Mouse (Mus musculus): ENCODE measurements around the gene Pycr1. TPM values are rescaled to one million over a fixed set of nuclear protein-coding genes. Genes with fewer than 3 reads are reported as not detected.
A peak's percentile ranks its signal among the peaks of the same experiment; 100 is the strongest.

The Pycr1 gene
- polyA plus RNA-seq, 2 experiments, result 4.0 to 4.8 TPM

- Histone ChIP-seq H3K4me1 (replicated peaks; ENCODE audit: control insufficient read depth in 2 of 2, insufficient read depth in 2 of 2, low read length in 1 of 2) (peaks cover 11 to 16% of the 10 kb centered on the region in 2 experiments), H3K36me3 (replicated peaks; ENCODE audit: control insufficient read depth, insufficient read depth, low read depth) (peaks cover 5% of the 10 kb centered on the region), H3K4me3 (ENCODE audit: insufficient read depth in 1 of 2, low read depth in 2 of 2, low read length in 2 of 2) (peak overlapping the region; percentile 64 to 84), H3K4me2 (ENCODE audit: low read depth) (peak overlapping the region; percentile 88), H3K9ac (replicated peaks) (peak overlapping the region; percentile 69), H3K9me3 (ENCODE audit: control insufficient read depth, low read length) (no peaks in the 10 kb centered on the region), H3K27ac (peak overlapping the region; percentile 75), H3K27me3 (ENCODE audit: control insufficient read depth, insufficient read depth, low read length) (no peaks in the 10 kb centered on the region)
- ATAC-seq (ENCODE audit: insufficient read depth) (peak; percentile 6; the same call in 1 of the 2 replicates), DNase-seq (ENCODE audit: low read depth in 3 of 3, low spot score in 3 of 3) (no peak)
- TF ChIP-seq EP300 (IDR thresholded peaks at IDR 0.05; ENCODE audit: low read depth) (no peak), CTCF (IDR thresholded peaks at IDR 0.05; ENCODE audit: low read depth) (no peak)
- WGBS (ENCODE audit: insufficient replicate concordance), result 26% methylated on average over 12 of the region's 12 CpGs
Observed at GRCm38 (mm10) chr11:120673594-120674122, 30.1 kb upstream of the Pycr1 start.

- TF ChIP-seq CTCF (IDR thresholded peaks at IDR 0.05; ENCODE audit: low read depth), result no peak
- peak; percentile 29; the same call in 1 of the 2 replicates for TF ChIP-seq EP300 (IDR thresholded peaks at IDR 0.05; ENCODE audit: low read depth)
- H3K9ac ChIP-seq (replicated peaks), result peak within 1 kb of the TSS; percentile 69
- ATAC-seq (ENCODE audit: insufficient read depth) (peak; percentile 97), DNase-seq (ENCODE audit: low read depth in 3 of 3, low spot score in 3 of 3) (peak; percentile 91 to 92 (median 92))
- no peaks in the 10 kb centered on the region for H3K36me3 ChIP-seq (replicated peaks; ENCODE audit: control insufficient read depth, insufficient read depth, low read depth)
- peak within 1 kb of the TSS; percentile 75 for H3K27ac ChIP-seq
- H3K9me3 ChIP-seq (ENCODE audit: control insufficient read depth, low read length), result no peaks in the 10 kb centered on the region
- H3K27me3 ChIP-seq (ENCODE audit: control insufficient read depth, insufficient read depth, low read length), result no peaks in the 10 kb centered on the region
- peak within 1 kb of the TSS; percentile 64 to 84 for H3K4me3 ChIP-seq (ENCODE audit: insufficient read depth in 1 of 2, low read depth in 2 of 2, low read length in 2 of 2)
- peak within 1 kb of the TSS; percentile 88 for H3K4me2 ChIP-seq (ENCODE audit: low read depth)
- under 1% methylated on average over 78 of the region's 83 CpGs for WGBS (ENCODE audit: insufficient replicate concordance)
- H3K4me1 ChIP-seq (replicated peaks; ENCODE audit: control insufficient read depth in 2 of 2, insufficient read depth in 2 of 2, low read length in 1 of 2), result peaks cover 11 to 16% of the 10 kb centered on the region in 2 experiments
Observed at GRCm38 (mm10) chr11:120672687-120673593, 29.4 kb upstream of the Pycr1 start, which contains the start of gene Aspscr1. TSS of gene Aspscr1 (plus strand) at chr11:120672973.

GRCm38 (mm10) chr11:120666617-120667016, 23.0 kb upstream of the Pycr1 start:
- H3K27ac ChIP-seq, result no peak overlapping the region
- H3K4me3 ChIP-seq (ENCODE audit: insufficient read depth in 1 of 2, low read depth in 2 of 2, low read length in 2 of 2), result no peak overlapping the region
- no peaks in the 10 kb centered on the region for H3K4me1 ChIP-seq (replicated peaks; ENCODE audit: control insufficient read depth in 2 of 2, insufficient read depth in 2 of 2, low read length in 1 of 2)
- H3K27me3 ChIP-seq (ENCODE audit: control insufficient read depth, insufficient read depth, low read length), result peaks cover 18% of the 10 kb centered on the region
- ATAC-seq (ENCODE audit: insufficient read depth), result no peak
- no peak overlapping the region for H3K9ac ChIP-seq (replicated peaks)
- no peaks in the 10 kb centered on the region for H3K36me3 ChIP-seq (replicated peaks; ENCODE audit: control insufficient read depth, insufficient read depth, low read depth)
- TF ChIP-seq EP300 (IDR thresholded peaks at IDR 0.05; ENCODE audit: low read depth), result no peak
- no peak overlapping the region for H3K4me2 ChIP-seq (ENCODE audit: low read depth)
- DNase-seq (ENCODE audit: low read depth in 3 of 3, low spot score in 3 of 3), result no peak
- 22% methylated on average over 3 of the region's 3 CpGs for WGBS (ENCODE audit: insufficient replicate concordance)
- H3K9me3 ChIP-seq (ENCODE audit: control insufficient read depth, low read length), result no peaks in the 10 kb centered on the region

- 76% methylated on average over 3 of the region's 3 CpGs for WGBS (ENCODE audit: insufficient replicate concordance)
- Histone ChIP-seq H3K9ac (replicated peaks) (no peak overlapping the region), H3K4me2 (ENCODE audit: low read depth) (no peak overlapping the region), H3K27me3 (ENCODE audit: control insufficient read depth, insufficient read depth, low read length) (peaks cover 30% of the 10 kb centered on the region), H3K4me3 (ENCODE audit: insufficient read depth in 1 of 2, low read depth in 2 of 2, low read length in 2 of 2) (no peak overlapping the region), H3K4me1 (replicated peaks; ENCODE audit: control insufficient read depth in 2 of 2, insufficient read depth in 2 of 2, low read length in 1 of 2) (no peaks in the 10 kb centered on the region), H3K27ac (no peak overlapping the region), H3K9me3 (ENCODE audit: control insufficient read depth, low read length) (no peaks in the 10 kb centered on the region), H3K36me3 (replicated peaks; ENCODE audit: control insufficient read depth, insufficient read depth, low read depth) (no peaks in the 10 kb centered on the region)
- no peak for DNase-seq (ENCODE audit: low read depth in 3 of 3, low spot score in 3 of 3)
- ATAC-seq (ENCODE audit: insufficient read depth), result no peak
- TF ChIP-seq CTCF (IDR thresholded peaks at IDR 0.05; ENCODE audit: low read depth) (no peak), EP300 (IDR thresholded peaks at IDR 0.05; ENCODE audit: low read depth) (no peak)
Observed at GRCm38 (mm10) chr11:120665406-120665805, 21.8 kb upstream of the Pycr1 start.

GRCm38 (mm10) chr11:120663714-120664113, 20.1 kb upstream of the Pycr1 start:
- no peak for DNase-seq (ENCODE audit: low read depth in 3 of 3, low spot score in 3 of 3)
- peaks cover 47% of the 10 kb centered on the region for H3K27me3 ChIP-seq (ENCODE audit: control insufficient read depth, insufficient read depth, low read length)
- WGBS (ENCODE audit: insufficient replicate concordance), result 81% methylated on average over 5 of the region's 5 CpGs
- no peak for ATAC-seq (ENCODE audit: insufficient read depth)
- no peak overlapping the region for H3K27ac ChIP-seq
- H3K4me3 ChIP-seq (ENCODE audit: insufficient read depth in 1 of 2, low read depth in 2 of 2, low read length in 2 of 2), result no peak overlapping the region
- no peak overlapping the region for H3K9ac ChIP-seq (replicated peaks)
- H3K36me3 ChIP-seq (replicated peaks; ENCODE audit: control insufficient read depth, insufficient read depth, low read depth), result no peaks in the 10 kb centered on the region
- H3K4me1 ChIP-seq (replicated peaks; ENCODE audit: control insufficient read depth in 2 of 2, insufficient read depth in 2 of 2, low read length in 1 of 2), result no peaks in the 10 kb centered on the region
- TF ChIP-seq EP300 (IDR thresholded peaks at IDR 0.05; ENCODE audit: low read depth) (no peak), CTCF (IDR thresholded peaks at IDR 0.05; ENCODE audit: low read depth) (no peak)
- no peaks in the 10 kb centered on the region for H3K9me3 ChIP-seq (ENCODE audit: control insufficient read depth, low read length)
- H3K4me2 ChIP-seq (ENCODE audit: low read depth), result no peak overlapping the region
